Mouse (Mus musculus) liver, embryonic 14.5 days (tissue): ENCODE results near the gene Mapk14. TPM values are rescaled to one million over a fixed set of nuclear protein-coding genes. Genes with fewer than 3 reads are reported as not detected.
A peak's percentile ranks its signal among the peaks of the same experiment; 100 is the strongest.

Experiments
- ATAC-seq: fragments of 200-750 bp; cut with Nextera tagmentation; 2 replicates; pipeline ENCODE4 v1.8.0; 2017; ENCODE audit warnings: moderate number of reproducible peaks, mild to moderate bottlenecking, moderate library complexity; ENCODE audit not compliant: insufficient read depth
- DNase-seq, 3 experiments: peaks; one replicate each; pipeline ENCODE4 v3.0.0-alpha.2; 2012 to 2013; ENCODE audit warnings: low read depth in 3 of 3, low spot score in 3 of 3
- H3K27ac ChIP-seq: fragments of 300-500 bp; sonication (generic); 2 replicates; pipeline ENCODE4 v1.5.1; 2014; ENCODE audit warnings: moderate library complexity, mild to moderate bottlenecking, control low read depth, inconsistent platforms
- H3K27me3 ChIP-seq: fragments of 300-500 bp; sonication (generic); 2 replicates; pipeline ENCODE4 v1.6.1; 2014; ENCODE audit warnings: mild to moderate bottlenecking, low read length, moderate library complexity; ENCODE audit not compliant: control insufficient read depth, insufficient read depth
- H3K36me3 ChIP-seq: fragments of 300-500 bp; sonication (generic); replicated peaks from 2 replicates; pipeline ENCODE4 v1.6.1; 2014; ENCODE audit warnings: low read depth; ENCODE audit not compliant: control insufficient read depth, insufficient read depth
- H3K4me1 ChIP-seq, 2 experiments: fragments of 200-500 bp in 1 of 2; fragments of 300-500 bp in 1 of 2; sonication (generic) in 1 of 2; replicated peaks; 2 replicates each; pipeline ENCODE4 v1.6.1; 2012 to 2014; ENCODE audit warnings: antibody characterized with exemption in 1 of 2, inconsistent platforms in 1 of 2, low read length in 1 of 2; ENCODE audit not compliant: control insufficient read depth in 2 of 2, insufficient read depth in 2 of 2
- H3K4me2 ChIP-seq: fragments of 300-500 bp; sonication (generic); 2 replicates; pipeline ENCODE4 v1.6.1; 2014; ENCODE audit warnings: low read depth, mild to moderate bottlenecking, control low read depth, moderate library complexity
- H3K4me3 ChIP-seq, 2 experiments: fragments of 200-500 bp in 1 of 2; fragments of 300-500 bp in 1 of 2; sonication (generic) in 1 of 2; 2 replicates each; pipeline ENCODE4 v1.5.1; 2012 to 2014; ENCODE audit warnings: low read depth in 2 of 2, low read length in 2 of 2, mild to moderate bottlenecking in 2 of 2, control low read depth in 1 of 2, inconsistent platforms in 1 of 2, moderate library complexity in 1 of 2; ENCODE audit not compliant: insufficient read depth in 1 of 2
- H3K9ac ChIP-seq: fragments of 300-500 bp; sonication (generic); replicated peaks from 2 replicates; pipeline ENCODE4 v1.6.1; 2014; ENCODE audit warnings: mild to moderate bottlenecking, control low read depth, moderate library complexity
- H3K9me3 ChIP-seq: fragments of 300-500 bp; sonication (generic); 2 replicates; pipeline ENCODE4 v1.6.1; 2016; ENCODE audit warnings: low read length, mixed read lengths; ENCODE audit not compliant: control insufficient read depth
- CTCF ChIP-seq: IDR thresholded peaks from 2 replicates; pipeline ENCODE4 v1.5.1; 2016; ENCODE audit warnings: antibody characterized with exemption, low read depth, control low read depth
- EP300 ChIP-seq: IDR thresholded peaks from 2 replicates; pipeline ENCODE4 v1.6.1; 2016; ENCODE audit warnings: antibody characterized with exemption, low read depth
- WGBS: fragments of 180-500 bp; shearing (Covaris S2); extraction: QIAGEN DNeasy Blood & Tissue Kit; methylation state at CpG from one replicate; pipeline ENCODE4 v1.1.7; 2014; ENCODE audit not compliant: insufficient replicate concordance; 5-methylcytosine and 5-hydroxymethylcytosine counted together
- polyA plus RNA-seq, 2 experiments: library from polyadenylated mRNA; depleted of rRNA in 1 of 2; stranded (reverse) in 1 of 2; unstranded in 1 of 2; fragments of >200 nt; fragmentation: Nextera tagmentation in 1 of 2; extraction: Ambion mirVana in 1 of 2; gene quantifications; 2 replicates each; pipeline versions ENCODE4 v1.2.1 to v1.2.3; 2012 to 2014

Mapk14 gene
- polyA plus RNA-seq, 2 experiments: 33.2 to 37.8 TPM

DNA sequence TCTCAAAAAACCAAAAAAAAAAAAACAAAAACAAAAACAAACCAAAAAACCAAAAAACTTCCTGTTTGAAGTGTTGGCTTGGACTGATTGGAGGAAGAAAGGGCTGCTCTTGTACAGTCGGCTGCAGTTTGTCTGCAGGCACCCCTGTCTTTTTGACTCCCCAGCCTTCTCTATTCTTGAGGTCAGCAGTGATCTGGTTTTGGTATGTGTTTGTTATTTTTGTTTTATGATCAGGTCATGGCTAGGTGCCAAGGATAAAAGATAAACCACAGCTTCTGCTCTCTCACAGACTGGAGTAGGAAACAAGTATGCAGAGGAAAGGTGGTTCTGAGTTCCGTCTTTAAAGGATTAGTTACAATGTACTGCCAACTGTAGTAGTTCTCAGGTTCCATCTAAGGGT, 11.5 kb downstream of the Mapk14 start:
- peaks cover 12 to 31% of the 10 kb centered on the region in 2 experiments for H3K4me1 ChIP-seq
- no peak overlapping the region for H3K9ac ChIP-seq
- no peaks in the 10 kb centered on the region for H3K27me3 ChIP-seq
- 61% methylated on average over 2 of the region's 2 CpGs for WGBS
- DNase-seq (no peak), ATAC-seq (no peak)
- peaks cover 6% of the 10 kb centered on the region for H3K36me3 ChIP-seq
- no peak overlapping the region for H3K4me3 ChIP-seq
- H3K27ac ChIP-seq: no peak overlapping the region
- no peaks in the 10 kb centered on the region for H3K9me3 ChIP-seq
- TF ChIP-seq CTCF: no peak
- no peak for TF ChIP-seq EP300
- H3K4me2 ChIP-seq: no peak overlapping the region

DNA sequence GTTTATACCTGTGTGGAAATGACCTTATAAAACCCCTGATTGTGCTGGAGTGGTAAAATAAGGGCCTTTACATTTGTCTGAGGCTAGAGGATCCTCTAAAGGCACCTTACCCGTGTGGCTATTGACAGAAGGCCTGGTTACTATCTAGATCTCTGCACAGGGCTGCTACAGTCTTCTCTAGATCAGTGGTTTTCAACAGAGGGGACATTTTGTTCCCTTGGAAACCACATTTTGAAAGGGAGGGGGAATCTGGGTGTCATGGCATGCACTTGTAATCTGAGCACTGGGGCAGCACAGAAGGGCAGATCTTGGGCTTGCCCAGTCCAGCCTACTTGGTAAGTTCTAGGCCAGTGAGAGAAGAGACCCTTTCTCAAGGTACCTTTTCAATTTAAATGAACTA, 15.6 kb downstream of the Mapk14 start:
- H3K27me3 ChIP-seq: no peaks in the 10 kb centered on the region
- no peak overlapping the region for H3K4me3 ChIP-seq
- H3K4me2 ChIP-seq: no peak overlapping the region
- H3K9me3 ChIP-seq: no peaks in the 10 kb centered on the region
- TF ChIP-seq EP300 (no peak), CTCF (no peak)
- no peak for DNase-seq
- H3K9ac ChIP-seq: no peak overlapping the region
- H3K4me1 ChIP-seq: peaks cover 0 to 14% of the 10 kb centered on the region in 2 experiments; a peak in 2 of 4 replicates
- H3K36me3 ChIP-seq: peaks cover 6% of the 10 kb centered on the region
- no peak overlapping the region for H3K27ac ChIP-seq
- no peak for ATAC-seq
- 3% methylated on average over 1 of the region's 1 CpGs for WGBS

DNA sequence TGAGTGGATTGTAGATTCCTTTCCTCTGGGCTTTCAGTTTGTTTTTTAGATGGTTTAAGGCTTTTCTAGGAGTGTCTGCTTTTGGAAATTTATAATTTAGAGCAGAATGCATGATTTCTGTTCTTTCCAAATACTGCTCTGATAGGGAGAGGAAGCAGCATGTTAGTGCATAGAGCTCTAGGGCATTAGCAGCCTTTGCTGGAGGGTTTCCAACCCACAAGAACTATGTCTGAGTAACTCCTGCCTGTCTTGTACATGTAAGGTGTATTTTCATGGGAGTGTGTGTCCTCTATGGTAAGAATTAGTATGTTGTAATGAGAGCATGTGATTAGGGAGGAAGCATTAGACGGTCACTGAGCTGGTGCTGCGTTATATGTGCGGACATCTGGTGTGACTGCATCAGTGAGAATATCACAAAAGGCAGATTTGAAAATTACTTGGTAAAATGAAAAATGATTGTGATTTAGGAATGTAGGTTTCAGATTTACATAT, 16.1 kb downstream of the Mapk14 start:
- 78% methylated on average over 3 of the region's 3 CpGs for WGBS
- peaks cover 0 to 14% of the 10 kb centered on the region in 2 experiments; a peak in 2 of 4 replicates for H3K4me1 ChIP-seq
- H3K4me2 ChIP-seq: no peak overlapping the region
- DNase-seq: no peak
- no peak for ATAC-seq
- H3K27me3 ChIP-seq: no peaks in the 10 kb centered on the region
- peaks cover 6% of the 10 kb centered on the region for H3K36me3 ChIP-seq
- no peak overlapping the region for H3K4me3 ChIP-seq
- no peaks in the 10 kb centered on the region for H3K9me3 ChIP-seq
- no peak overlapping the region for H3K27ac ChIP-seq
- TF ChIP-seq EP300 (no peak), CTCF (no peak)
- H3K9ac ChIP-seq: no peak overlapping the region

GRCm38 (mm10) chr17:28707816-28708215, 16.7 kb downstream of the Mapk14 start:
- ATAC-seq (no peak), DNase-seq (no peak)
- Histone ChIP-seq H3K27ac (no peak overlapping the region), H3K27me3 (no peaks in the 10 kb centered on the region), H3K4me1 (peaks cover 0 to 18% of the 10 kb centered on the region in 2 experiments; a peak in 2 of 4 replicates), H3K9me3 (no peaks in the 10 kb centered on the region), H3K36me3 (peaks cover 6% of the 10 kb centered on the region), H3K4me3 (no peak overlapping the region), H3K9ac (no peak overlapping the region), H3K4me2 (no peak overlapping the region)
- no peak for TF ChIP-seq EP300
- TF ChIP-seq CTCF: no peak
- 62% methylated on average over 2 of the region's 2 CpGs for WGBS

- H3K9me3 ChIP-seq: no peaks in the 10 kb centered on the region
- H3K9ac ChIP-seq: 0 out of 2 replicates have a peak overlapping the region, but pooled peaks have one; percentile 9
- H3K4me1 ChIP-seq: peaks cover 0 to 18% of the 10 kb centered on the region in 2 experiments; a peak in 2 of 4 replicates
- H3K4me2 ChIP-seq: no peak overlapping the region
- H3K27me3 ChIP-seq: no peaks in the 10 kb centered on the region
- H3K36me3 ChIP-seq: peaks cover 11% of the 10 kb centered on the region
- no peak for ATAC-seq
- DNase-seq: no peak
- TF ChIP-seq EP300: no peak
- no peak for TF ChIP-seq CTCF
- H3K4me3 ChIP-seq: no peak overlapping the region
- WGBS: 12% methylated on average over 2 of the region's 2 CpGs
- no peak overlapping the region for H3K27ac ChIP-seq
Measured at GRCm38 (mm10) chr17:28708989-28709388, 17.9 kb downstream of the Mapk14 start.
